Mouse (Mus musculus) hindbrain, embryonic 12.5 days (tissue): ENCODE data around the gene Rab25. TPM values are rescaled to one million over a fixed set of nuclear protein-coding genes. Genes with fewer than 3 reads are reported as not detected.

ENCODE experiments used
- ATAC-seq: fragments of 200-750 bp; cut with Nextera tagmentation; 2 replicates; pipeline ENCODE4 v1.8.0; 2017; ENCODE audit warnings: moderate TSS enrichment; ENCODE audit not compliant: low FRiP score
- H3K27ac ChIP-seq: fragments of 300-500 bp; sonication (generic); 2 replicates; pipeline ENCODE4 v1.5.1; 2016; ENCODE audit warnings: mild to moderate bottlenecking
- H3K27me3 ChIP-seq: fragments of 300-500 bp; sonication (generic); 2 replicates; pipeline ENCODE4 v1.6.1; 2016; ENCODE audit warnings: mild to moderate bottlenecking
- H3K36me3 ChIP-seq: fragments of 300-500 bp; sonication (generic); 2 replicates; pipeline ENCODE4 v1.6.1; 2016; ENCODE audit warnings: mild to moderate bottlenecking
- H3K4me1 ChIP-seq: fragments of 300-500 bp; sonication (generic); 2 replicates; pipeline ENCODE4 v1.6.1; 2016
- H3K4me2 ChIP-seq: fragments of 300-500 bp; sonication (generic); replicated peaks from 2 replicates; pipeline ENCODE4 v1.6.1; 2016; ENCODE audit warnings: mild to moderate bottlenecking
- H3K4me3 ChIP-seq: fragments of 300-500 bp; sonication (generic); 2 replicates; pipeline ENCODE4 v1.5.1; 2016; ENCODE audit warnings: mild to moderate bottlenecking
- H3K9ac ChIP-seq: fragments of 300-500 bp; sonication (generic); 2 replicates; pipeline ENCODE4 v1.6.1; 2016; ENCODE audit warnings: mild to moderate bottlenecking, moderate library complexity
- H3K9me3 ChIP-seq: fragments of 300-500 bp; sonication (generic); replicated peaks from 2 replicates; pipeline ENCODE4 v1.6.1; 2016; ENCODE audit warnings: mild to moderate bottlenecking
- WGBS: fragments of 180-500 bp; shearing (Covaris S2); methylation state at CpG from one replicate; pipeline ENCODE4 v1.1.7; 2016; 5-methylcytosine and 5-hydroxymethylcytosine counted together
- polyA plus RNA-seq: library from polyadenylated mRNA; unstranded; fragments of >200 nt; fragmentation: Nextera tagmentation; extraction: Ambion mirVana; gene quantifications from 2 replicates; pipeline ENCODE4 v1.2.1, GENCODE M21; 2016

Gene Rab25
- polyA plus RNA-seq, 1 experiment from 2014 or later, result 2.4 TPM

DNA sequence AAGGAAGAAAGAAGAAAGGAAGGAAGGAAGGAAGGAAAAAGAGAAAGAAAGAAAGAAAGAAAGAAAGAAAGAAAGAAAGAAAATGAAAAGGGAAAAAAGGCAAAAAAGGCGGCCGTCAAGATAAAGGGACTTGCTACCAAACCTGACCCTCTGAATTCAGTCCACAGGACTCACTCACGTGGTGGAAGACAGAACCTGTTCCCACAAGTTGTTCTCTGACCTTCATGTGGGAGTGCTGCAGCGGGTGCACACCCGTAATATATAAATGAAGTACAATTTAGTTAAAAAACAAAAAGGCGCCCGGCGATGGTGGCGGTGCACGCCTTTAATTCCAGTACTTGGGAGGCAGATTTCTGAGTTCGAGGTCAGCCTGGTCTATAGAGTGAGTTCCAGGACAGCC, 19.5 kb downstream of the Rab25 start:
- Histone ChIP-seq H3K4me2 (peak overlapping the region; percentile 93), H3K9me3 (no peaks in the 10 kb centered on the region), H3K27ac (peak overlapping the region; percentile 62; the same call in 1 of the 2 replicates), H3K27me3 (no peaks in the 10 kb centered on the region), H3K36me3 (peaks cover 16% of the 10 kb centered on the region; the same call in 1 of the 2 replicates), H3K4me3 (peak overlapping the region; percentile 94; the same call in 1 of the 2 replicates), H3K9ac (peak overlapping the region; percentile 48; the same call in 1 of the 2 replicates), H3K4me1 (peaks cover 48% of the 10 kb centered on the region)
- no peak for ATAC-seq
- 86% methylated on average over 11 of the region's 11 CpGs for WGBS

DNA sequence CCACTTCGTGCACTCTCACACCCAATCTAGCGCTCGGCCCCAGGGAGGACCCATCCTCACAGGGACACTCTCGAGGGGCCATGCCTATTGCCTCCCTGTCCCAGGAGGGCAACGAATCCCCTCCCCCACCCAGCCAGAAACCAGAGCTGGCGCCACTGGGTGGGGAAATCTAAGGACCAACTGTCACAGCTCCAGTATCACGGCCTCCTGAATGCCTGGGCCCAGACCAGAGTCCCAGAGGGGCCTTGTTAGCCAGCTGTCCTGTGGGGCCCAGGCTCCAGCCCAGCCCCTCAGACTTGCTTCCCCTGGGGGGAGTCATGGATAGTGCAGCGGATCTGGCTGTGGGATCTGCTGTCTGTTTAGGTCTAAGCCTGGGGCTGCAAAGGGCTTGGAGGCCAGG, 20.5 kb downstream of the Rab25 start:
- Histone ChIP-seq H3K4me1 (peaks cover 48% of the 10 kb centered on the region), H3K36me3 (peaks cover 24% of the 10 kb centered on the region; the same call in 1 of the 2 replicates)
- WGBS, result 32% methylated on average over 8 of the region's 8 CpGs

DNA sequence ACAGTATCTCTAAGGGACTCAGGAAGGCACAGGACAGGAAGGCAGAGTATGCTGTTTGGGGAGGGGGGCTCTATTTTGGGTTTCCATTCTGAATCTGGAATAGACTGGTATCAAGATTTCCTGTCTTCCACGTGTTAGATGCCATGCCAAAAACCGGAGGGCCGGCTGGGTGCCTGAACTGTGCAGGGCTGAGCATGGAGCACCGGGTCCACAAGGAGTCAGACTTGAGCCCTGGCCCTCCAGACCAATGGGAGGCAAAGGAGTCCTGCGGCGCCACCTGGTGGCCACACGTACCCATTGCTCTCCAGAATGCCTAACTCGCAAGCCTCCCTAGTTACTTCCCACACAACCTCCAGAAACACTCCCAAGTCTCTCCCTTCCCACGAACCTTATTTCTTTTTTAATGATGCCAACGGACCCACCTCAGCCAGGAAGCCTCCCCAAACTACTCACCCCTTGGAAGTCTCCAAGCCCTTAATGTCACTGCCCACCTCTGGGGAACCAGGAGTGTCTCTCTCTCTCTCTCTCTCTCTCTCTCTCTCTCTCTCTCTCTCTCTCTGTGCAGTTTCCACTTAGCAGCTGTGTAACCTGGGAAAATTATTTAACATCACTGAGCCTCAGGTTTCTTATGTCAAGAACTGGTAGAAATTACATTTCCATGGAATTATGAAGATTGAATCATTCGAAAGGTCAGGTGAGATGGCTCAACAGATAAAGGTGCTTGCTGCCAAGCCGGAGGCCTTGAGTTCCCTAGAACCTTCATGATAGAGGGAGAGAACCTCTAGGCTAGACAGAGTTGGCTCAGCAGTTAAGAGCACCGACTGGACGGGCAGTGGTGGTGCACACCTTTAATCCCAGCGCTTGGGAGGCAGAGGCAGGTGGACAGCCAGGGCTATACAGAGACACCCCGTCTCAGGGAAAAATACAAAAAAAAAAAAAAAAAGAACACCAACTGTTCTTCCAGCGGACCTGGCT, 21.7 kb downstream of the Rab25 start:
- Histone ChIP-seq H3K27ac (no peak overlapping the region), H3K4me1 (peaks cover 48% of the 10 kb centered on the region), H3K4me3 (no peak overlapping the region), H3K4me2 (peak overlapping the region; percentile 31), H3K9me3 (no peaks in the 10 kb centered on the region), H3K36me3 (peaks cover 24% of the 10 kb centered on the region; the same call in 1 of the 2 replicates), H3K9ac (peak overlapping the region; percentile 39), H3K27me3 (no peaks in the 10 kb centered on the region)
- 37% methylated on average over 17 of the region's 17 CpGs for WGBS
- peak; percentile 72 for ATAC-seq

More for the DNA sequence above, 20.5 kb downstream of the Rab25 start:
- Histone ChIP-seq H3K27me3 (no peaks in the 10 kb centered on the region), H3K9me3 (no peaks in the 10 kb centered on the region), H3K4me2 (peak overlapping the region; percentile 93), H3K9ac (peak overlapping the region; percentile 48; the same call in 1 of the 2 replicates), H3K4me3 (peak overlapping the region; percentile 22), H3K27ac (peak overlapping the region; percentile 62)
- ATAC-seq, result no peak

DNA sequence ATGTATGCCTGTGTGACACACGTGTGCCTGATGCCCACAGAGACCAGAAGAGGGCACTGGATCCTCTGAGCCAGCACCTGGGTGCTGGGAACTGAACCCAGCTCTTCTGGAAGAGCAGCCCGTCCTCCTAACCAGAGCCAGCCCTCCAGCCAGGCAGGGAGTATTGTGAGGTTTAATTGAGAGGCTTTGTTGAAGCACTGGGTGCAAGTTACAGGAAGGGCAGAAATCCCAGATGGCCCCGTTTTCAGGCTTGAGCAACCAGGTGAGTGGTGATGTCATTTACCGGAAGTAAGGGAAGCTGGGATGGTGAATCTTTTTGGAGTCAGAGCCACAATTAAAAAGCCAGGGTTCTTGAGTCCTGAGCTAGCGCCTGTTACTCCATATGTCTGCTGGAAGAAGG, 23.1 kb downstream of the Rab25 start:
- ATAC-seq, result no peak

DNA sequence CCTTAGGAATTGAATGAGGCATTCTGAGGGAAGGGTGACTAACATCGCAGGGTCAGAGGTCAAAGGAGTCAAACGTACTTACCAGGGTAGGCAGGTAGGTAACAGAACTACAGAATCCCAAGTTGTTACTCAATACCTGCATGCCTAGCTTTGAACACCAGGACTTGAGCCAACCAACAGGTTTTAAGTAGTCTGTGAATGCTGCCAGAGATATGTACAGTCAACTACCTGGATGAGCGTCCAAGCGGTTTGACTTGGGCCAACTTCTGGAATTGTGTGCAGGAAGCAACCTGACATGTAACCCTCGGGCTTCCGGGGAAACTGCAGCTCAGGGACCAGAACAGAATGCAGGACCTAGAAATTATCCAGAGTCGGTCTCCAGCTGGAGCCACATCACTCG, 25.1 kb downstream of the Rab25 start:
- Histone ChIP-seq H3K4me2 (no peak overlapping the region), H3K36me3 (peaks cover 24% of the 10 kb centered on the region; the same call in 1 of the 2 replicates), H3K4me3 (no peak overlapping the region), H3K27me3 (no peaks in the 10 kb centered on the region), H3K9me3 (no peaks in the 10 kb centered on the region), H3K4me1 (peaks cover 23% of the 10 kb centered on the region), H3K27ac (no peak overlapping the region), H3K9ac (no peak overlapping the region)
- no peak for ATAC-seq
- WGBS, result 90% methylated on average over 8 of the region's 8 CpGs

More for the DNA sequence above, 23.1 kb downstream of the Rab25 start:
- H3K4me3 ChIP-seq, result no peak overlapping the region
- peaks cover 42% of the 10 kb centered on the region for H3K4me1 ChIP-seq
- H3K9me3 ChIP-seq, result no peaks in the 10 kb centered on the region
- H3K36me3 ChIP-seq, result peaks cover 24% of the 10 kb centered on the region; the same call in 1 of the 2 replicates
- 85% methylated on average over 5 of the region's 5 CpGs for WGBS
- H3K9ac ChIP-seq, result no peak overlapping the region
- no peaks in the 10 kb centered on the region for H3K27me3 ChIP-seq
- H3K4me2 ChIP-seq, result no peak overlapping the region
- no peak overlapping the region for H3K27ac ChIP-seq

DNA sequence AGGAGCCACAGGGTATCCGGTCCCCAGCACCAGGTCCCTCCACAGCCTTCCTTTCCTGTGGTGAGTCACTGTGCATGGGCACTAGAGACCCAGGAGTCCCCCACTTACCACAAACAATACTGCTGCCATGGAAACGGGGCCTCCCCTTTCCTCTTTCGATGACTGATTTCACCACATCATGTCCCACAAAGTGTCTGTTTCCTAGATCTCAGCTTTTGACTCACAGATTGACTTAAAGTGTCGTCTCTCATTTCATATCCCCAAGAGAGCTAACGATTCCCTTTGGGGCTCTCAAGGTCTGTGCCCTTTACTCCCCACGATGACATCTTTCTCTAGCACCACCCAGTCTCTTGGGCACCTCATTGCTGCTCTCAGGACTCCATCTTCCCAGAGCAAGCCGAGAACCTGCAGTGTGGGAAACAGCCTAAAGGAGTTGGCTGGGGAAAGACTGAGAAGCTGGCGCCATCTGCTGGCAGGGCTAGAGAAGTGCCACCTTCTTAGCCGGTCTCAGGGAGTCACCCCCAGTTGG, 26.2 kb downstream of the Rab25 start:
- peak; percentile 41; the same call in 1 of the 2 replicates for ATAC-seq
- no peak overlapping the region for H3K4me2 ChIP-seq

DNA sequence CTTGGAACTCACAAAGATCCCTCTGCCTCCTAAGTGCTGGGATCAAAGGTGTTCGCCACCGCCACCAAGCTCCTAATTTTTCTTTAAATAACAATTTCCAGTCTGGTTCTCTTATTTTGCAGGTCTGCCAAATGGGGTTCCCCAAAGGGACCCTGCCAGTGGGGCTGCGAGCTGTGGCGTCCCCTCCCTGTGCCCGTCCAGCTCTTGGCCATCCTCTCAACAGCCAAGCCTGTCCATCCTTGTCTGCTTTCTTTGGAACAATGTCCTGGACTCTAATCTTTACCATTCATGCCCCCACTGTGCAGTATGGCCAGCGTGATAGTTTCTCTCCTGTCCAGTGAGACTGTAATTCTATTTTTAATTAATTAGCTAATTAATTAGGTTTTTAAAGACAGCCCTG, 26.9 kb downstream of the Rab25 start:
- Histone ChIP-seq H3K4me3 (no peak overlapping the region), H3K4me1 (peaks cover 6% of the 10 kb centered on the region), H3K36me3 (peaks cover 24% of the 10 kb centered on the region; the same call in 1 of the 2 replicates), H3K9ac (no peak overlapping the region), H3K4me2 (no peak overlapping the region), H3K27me3 (no peaks in the 10 kb centered on the region), H3K27ac (no peak overlapping the region), H3K9me3 (no peaks in the 10 kb centered on the region)
- WGBS, result 93% methylated on average over 6 of the region's 6 CpGs
- no peak for ATAC-seq

More for the DNA sequence above, 26.2 kb downstream of the Rab25 start:
- H3K27ac ChIP-seq, result no peak overlapping the region
- no peaks in the 10 kb centered on the region for H3K27me3 ChIP-seq
- 0 out of 2 replicates have a peak overlapping the region, but pooled peaks have one; percentile 18 for H3K9ac ChIP-seq
- H3K4me1 ChIP-seq, result peaks cover 12% of the 10 kb centered on the region
- H3K9me3 ChIP-seq, result no peaks in the 10 kb centered on the region
- 32% methylated on average over 9 of the region's 9 CpGs for WGBS
- H3K4me3 ChIP-seq, result no peak overlapping the region
- peaks cover 24% of the 10 kb centered on the region; the same call in 1 of the 2 replicates for H3K36me3 ChIP-seq

DNA sequence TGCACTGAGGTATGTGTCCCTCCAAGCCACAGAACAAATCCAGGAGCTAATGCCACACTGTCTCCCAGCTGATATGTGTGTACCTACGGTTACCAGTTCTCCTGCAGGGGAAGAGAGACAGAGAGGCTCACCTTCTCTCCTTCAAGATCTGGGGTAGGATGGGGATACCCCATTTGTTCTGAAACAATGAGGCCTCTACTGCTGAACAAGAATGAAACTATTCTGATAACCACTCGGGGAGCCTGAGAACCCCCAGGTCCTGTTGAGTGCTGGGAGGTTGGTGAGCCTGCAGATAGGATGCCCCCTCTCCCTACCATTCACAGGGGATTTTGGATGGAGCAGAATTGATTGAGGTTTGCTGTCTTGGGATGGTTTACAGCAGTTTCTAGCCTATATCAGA, 28.0 kb downstream of the Rab25 start:
- no peak overlapping the region for H3K4me2 ChIP-seq
- H3K36me3 ChIP-seq, result peaks cover 21% of the 10 kb centered on the region; the same call in 1 of the 2 replicates
- 81% methylated on average over 2 of the region's 2 CpGs for WGBS
- no peak overlapping the region for H3K4me3 ChIP-seq
- no peaks in the 10 kb centered on the region for H3K9me3 ChIP-seq
- H3K9ac ChIP-seq, result no peak overlapping the region
- ATAC-seq, result no peak
- no peaks in the 10 kb centered on the region for H3K27me3 ChIP-seq
- no peak overlapping the region for H3K27ac ChIP-seq
- H3K4me1 ChIP-seq, result no peaks in the 10 kb centered on the region

DNA sequence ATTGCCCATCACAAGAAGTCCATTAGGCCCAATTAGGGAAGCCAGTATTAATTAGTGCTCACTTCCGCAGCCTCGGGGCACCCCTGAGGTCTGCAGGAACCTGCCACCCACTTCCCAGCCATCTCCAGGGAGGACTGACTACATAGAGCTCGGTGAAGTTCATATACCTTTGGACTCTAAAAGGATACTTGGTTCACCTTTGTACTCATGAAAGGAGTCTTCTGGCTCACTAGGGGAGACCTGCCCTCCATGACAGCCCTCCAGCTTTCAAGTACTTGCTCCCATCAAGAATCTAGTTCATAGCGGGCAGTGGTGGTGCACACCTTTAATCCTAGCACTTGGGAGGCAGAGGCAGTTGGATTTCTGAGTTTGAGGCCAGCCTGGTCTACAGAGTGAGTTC, 29.7 kb downstream of the Rab25 start:
- WGBS, result 91% methylated on average over 4 of the region's 4 CpGs
- Histone ChIP-seq H3K9me3 (no peaks in the 10 kb centered on the region), H3K9ac (no peak overlapping the region), H3K27ac (no peak overlapping the region), H3K4me2 (no peak overlapping the region), H3K4me1 (peaks cover 5% of the 10 kb centered on the region), H3K27me3 (no peaks in the 10 kb centered on the region), H3K4me3 (no peak overlapping the region), H3K36me3 (peaks cover 6% of the 10 kb centered on the region; the same call in 1 of the 2 replicates)
- no peak for ATAC-seq

DNA sequence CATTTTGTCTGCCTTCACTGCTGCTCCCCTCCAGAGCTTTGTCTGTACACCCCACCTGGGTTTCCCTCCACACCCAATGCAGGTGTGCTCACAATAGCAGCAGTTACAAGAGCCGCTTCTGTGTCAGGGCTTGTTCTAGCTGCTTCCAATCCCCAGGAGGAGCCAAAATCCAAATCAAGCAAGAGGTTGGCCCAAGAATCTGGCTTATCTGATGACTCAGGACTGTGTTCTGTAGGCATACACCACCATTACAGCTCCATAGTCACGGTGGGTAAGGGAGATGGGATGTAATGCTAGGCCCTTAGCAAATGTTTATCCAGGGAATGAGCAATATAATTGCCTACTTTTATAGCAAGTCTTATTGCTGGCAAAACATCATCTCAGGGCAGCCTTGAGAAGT, 31.7 kb downstream of the Rab25 start:
- Histone ChIP-seq H3K9me3 (no peaks in the 10 kb centered on the region), H3K27me3 (no peaks in the 10 kb centered on the region), H3K4me3 (no peak overlapping the region), H3K36me3 (no peaks in the 10 kb centered on the region), H3K9ac (no peak overlapping the region), H3K27ac (no peak overlapping the region), H3K4me2 (no peak overlapping the region), H3K4me1 (peaks cover 24% of the 10 kb centered on the region)
- no peak for ATAC-seq
- WGBS, result 90% methylated on average over 2 of the region's 2 CpGs

DNA sequence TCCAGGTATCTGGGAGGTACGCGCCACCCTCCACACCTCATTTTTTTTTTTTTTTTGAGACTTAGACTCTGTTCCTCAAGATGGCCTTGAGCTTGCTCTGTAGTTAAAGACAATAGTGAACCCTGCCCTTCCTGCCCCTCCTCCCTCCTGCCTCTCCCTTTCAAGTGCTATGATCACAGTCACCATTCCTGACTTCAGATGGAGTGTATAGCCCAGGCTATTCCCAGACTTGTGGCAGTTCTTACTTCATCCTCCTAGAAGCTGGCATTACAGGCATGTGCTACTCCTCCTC, 33.1 kb downstream of the Rab25 start:
- Histone ChIP-seq H3K9ac (no peak overlapping the region), H3K4me2 (no peak overlapping the region), H3K4me1 (peaks cover 34% of the 10 kb centered on the region), H3K36me3 (no peaks in the 10 kb centered on the region), H3K9me3 (no peaks in the 10 kb centered on the region), H3K27ac (no peak overlapping the region), H3K27me3 (no peaks in the 10 kb centered on the region), H3K4me3 (no peak overlapping the region)
- 82% methylated on average over 2 of the region's 2 CpGs for WGBS
- ATAC-seq, result no peak

DNA sequence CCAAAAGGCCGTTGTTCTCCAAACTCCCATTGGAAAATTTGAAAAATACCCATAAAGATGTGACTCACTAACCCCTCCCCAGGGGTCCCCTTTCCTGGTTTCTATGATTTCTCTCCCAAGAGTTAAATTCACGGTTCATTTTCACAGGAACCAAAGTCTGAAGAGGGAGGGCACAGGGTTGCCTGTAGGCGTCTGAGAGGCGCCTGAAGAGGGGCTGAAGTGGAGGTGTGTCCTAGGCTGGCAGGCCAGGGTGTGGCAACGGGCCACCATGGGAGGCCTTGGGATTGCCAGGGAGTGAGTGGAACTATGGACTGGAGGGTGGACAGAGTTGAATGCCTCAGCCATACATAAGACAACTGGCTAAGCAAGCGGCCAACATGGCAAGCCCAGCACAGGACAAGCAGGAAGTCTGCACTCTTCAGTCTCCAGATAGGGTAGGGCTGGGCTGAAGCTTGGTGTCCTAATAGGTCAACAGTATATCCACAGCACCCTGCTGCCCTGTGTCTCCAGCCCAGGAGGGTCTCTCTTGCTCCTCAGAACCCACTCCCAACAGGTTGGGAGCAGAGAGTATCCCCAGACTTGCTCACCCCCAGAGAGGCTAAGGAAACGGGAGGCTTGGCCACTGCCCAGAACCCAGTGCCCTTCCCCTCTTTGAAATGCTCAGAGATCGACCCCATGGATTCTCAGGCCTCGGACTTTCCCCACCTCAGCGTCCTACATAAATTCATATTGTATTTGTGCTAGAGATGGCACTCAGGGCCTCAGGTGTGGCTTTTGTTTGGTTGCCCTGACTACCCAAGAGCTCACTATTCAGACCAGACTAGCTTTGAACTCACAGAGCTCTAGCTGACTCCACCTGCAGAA, 33.6 kb downstream of the Rab25 start:
- no peaks in the 10 kb centered on the region for H3K27me3 ChIP-seq
- 77% methylated on average over 10 of the region's 10 CpGs for WGBS
- no peak for ATAC-seq
- no peak overlapping the region for H3K4me2 ChIP-seq
- no peaks in the 10 kb centered on the region for H3K9me3 ChIP-seq
- no peak overlapping the region for H3K4me3 ChIP-seq
- H3K36me3 ChIP-seq, result no peaks in the 10 kb centered on the region
- H3K27ac ChIP-seq, result no peak overlapping the region
- peaks cover 40% of the 10 kb centered on the region for H3K4me1 ChIP-seq
- H3K9ac ChIP-seq, result no peak overlapping the region
